Mouse (Mus musculus): ENCODE measurements around the gene Gtf2a2. TPM values are rescaled to one million over a fixed set of nuclear protein-coding genes. Genes with fewer than 3 reads are reported as not detected.

The Gtf2a2 gene
- total RNA-seq (2014; fragmentation: Nextera tagmentation) (167 and 177 TPM in 2 replicates), total RNA-seq (2017) (127 and 209 TPM in 2 replicates)

DNA sequence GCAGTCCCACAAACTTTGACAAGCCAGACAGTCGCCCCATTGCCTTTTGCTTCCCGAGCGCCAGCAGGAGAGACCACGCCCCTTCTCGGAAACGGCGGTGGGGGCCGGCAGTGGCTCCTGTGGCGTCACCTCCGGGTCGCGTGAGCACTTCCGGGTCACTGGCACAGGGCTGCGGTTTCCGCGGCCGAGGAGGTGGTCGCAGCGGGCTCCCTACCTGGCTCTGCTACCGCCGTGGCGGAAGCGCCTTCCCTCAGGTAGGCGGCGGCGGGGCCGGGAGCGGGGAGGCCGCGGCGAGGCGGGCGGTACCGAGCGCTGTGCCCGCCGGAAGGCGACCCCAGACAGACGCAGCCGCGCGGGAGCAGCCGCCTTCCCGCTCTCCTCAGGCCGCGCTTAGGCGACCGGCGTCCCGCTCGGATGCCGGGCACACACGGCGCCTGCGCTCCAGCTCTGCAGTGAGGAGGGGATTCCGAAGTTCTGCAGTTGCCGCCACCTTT is at the start of gene Gtf2a2:
Gene Gtf2a2 (plus strand): TSS at position 143 of the 494 bp plus-strand sequence.
- ATAC-seq (replicated peaks; ENCODE audit: low FRiP score, low TSS enrichment, poor library complexity, severe bottlenecking): peak; percentile 91

DNA sequence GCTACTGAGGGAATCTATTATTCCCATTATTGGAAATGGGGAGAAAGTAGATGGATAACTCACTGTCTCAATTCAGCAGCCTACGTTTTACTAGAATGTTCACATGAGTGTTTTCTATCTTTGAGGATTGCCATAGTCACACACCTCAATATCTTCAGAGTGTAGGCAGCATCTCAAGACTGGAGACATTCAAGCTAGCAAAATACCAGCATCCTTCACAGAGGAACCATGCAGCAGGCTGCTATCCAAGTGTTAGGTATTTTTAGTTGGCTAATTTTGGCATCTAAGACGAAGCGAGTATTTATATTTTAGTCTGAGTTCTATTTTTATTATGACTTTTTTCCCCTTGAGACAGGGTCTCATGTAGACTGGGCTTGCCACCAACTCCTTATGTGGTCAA is 48.0 kb upstream of the Gtf2a2 start:
- ATAC-seq (replicated peaks; ENCODE audit: low FRiP score, low TSS enrichment, poor library complexity, severe bottlenecking): no peak

- ATAC-seq (replicated peaks; ENCODE audit: low FRiP score, low TSS enrichment, poor library complexity, severe bottlenecking): no peak
Measured at GRCm38 (mm10) chr9:69985526-69985925, 26.8 kb upstream of the Gtf2a2 start.

- no peak for ATAC-seq (replicated peaks; ENCODE audit: low FRiP score, low TSS enrichment, poor library complexity, severe bottlenecking)
Measured at GRCm38 (mm10) chr9:69986063-69986462, 26.3 kb upstream of the Gtf2a2 start.

- no peak for ATAC-seq (replicated peaks; ENCODE audit: low FRiP score, low TSS enrichment, poor library complexity, severe bottlenecking)
Measured at GRCm38 (mm10) chr9:69986571-69986970, 25.8 kb upstream of the Gtf2a2 start.

- ATAC-seq (replicated peaks; ENCODE audit: low FRiP score, low TSS enrichment, poor library complexity, severe bottlenecking): no peak
Measured at GRCm38 (mm10) chr9:69987579-69987978, 24.8 kb upstream of the Gtf2a2 start.

GRCm38 (mm10) chr9:69988706-69989302 is 23.5 kb upstream of the Gtf2a2 start:
- no peak for ATAC-seq (replicated peaks; ENCODE audit: low FRiP score, low TSS enrichment, poor library complexity, severe bottlenecking)

DNA sequence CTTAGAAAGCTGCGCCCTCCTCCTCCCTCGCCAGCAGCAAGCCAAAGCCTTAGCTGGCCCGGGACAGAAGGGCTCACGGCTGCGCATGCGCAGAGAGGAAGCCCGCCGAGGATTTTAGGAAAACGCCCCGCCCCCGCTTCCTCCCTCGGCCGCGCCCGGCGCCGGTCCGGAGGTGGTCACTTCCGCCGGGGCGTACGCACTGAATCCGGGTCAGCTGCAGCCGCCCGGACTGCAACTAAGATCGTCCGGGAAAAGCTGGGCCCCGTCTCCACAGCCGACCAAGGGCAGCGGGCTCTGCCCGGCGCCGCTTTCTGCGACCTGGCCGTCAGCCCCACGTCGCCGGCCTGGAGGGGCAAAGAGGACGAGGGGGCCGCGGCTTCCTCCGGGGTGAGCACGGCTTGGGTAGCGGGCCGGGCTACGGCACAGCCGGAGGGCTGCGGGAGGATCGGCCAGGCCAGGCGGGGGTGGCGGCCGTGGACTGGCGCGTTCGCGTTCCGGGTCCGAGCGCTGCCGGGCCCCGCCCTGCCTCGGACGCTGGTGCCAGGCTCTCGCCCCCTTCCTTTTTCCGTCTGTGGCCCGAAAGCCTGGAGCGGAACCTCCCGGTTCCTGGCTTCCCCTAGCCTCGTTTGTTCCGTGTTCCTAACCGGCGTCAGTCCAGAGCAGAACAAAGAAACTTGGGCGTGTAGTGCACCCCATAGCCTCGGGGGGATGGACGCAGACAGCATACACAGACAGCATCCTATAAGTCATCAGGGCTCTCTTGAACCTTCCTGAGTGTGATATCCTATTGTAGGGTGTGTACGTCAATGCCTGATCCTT is 22.8 kb upstream of the Gtf2a2 start, which contains the start of gene Bnip2:
Gene Bnip2 (plus strand): TSS at position 164 of the 819 bp plus-strand sequence.
- peak; percentile 76 for ATAC-seq (replicated peaks; ENCODE audit: low FRiP score, low TSS enrichment, poor library complexity, severe bottlenecking)

- ATAC-seq (replicated peaks; ENCODE audit: low FRiP score, low TSS enrichment, poor library complexity, severe bottlenecking): 0 out of 2 replicates have a peak, but pooled peaks have one; percentile 38
Measured at GRCm38 (mm10) chr9:69990346-69990745, 22.0 kb upstream of the Gtf2a2 start.

DNA sequence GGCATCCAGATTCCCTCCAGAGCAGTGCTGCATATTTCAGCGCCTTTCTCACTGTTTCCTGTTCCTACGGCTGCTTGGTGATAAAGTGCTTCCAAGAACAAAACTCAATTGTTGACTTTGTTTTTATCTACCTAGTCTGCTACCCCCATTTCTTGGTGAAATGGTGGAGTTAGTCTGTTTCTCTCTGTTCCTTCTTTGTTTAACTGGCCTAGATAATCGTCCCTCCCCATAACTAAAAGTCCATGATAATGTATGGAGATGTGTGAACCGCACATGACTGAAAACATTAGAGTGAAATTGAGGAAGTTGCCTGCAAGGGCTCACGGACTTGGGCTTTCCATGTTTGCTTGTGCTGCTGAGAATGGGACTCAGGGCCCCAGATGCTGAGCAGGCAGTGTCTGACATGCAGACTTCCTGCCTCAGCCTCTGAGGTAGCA is 19.5 kb upstream of the Gtf2a2 start:
- ATAC-seq (replicated peaks; ENCODE audit: low FRiP score, low TSS enrichment, poor library complexity, severe bottlenecking): 0 out of 2 replicates have a peak, but pooled peaks have one; percentile 10

GRCm38 (mm10) chr9:69993479-69993878 is 18.9 kb upstream of the Gtf2a2 start:
- ATAC-seq (replicated peaks; ENCODE audit: low FRiP score, low TSS enrichment, poor library complexity, severe bottlenecking): no peak

GRCm38 (mm10) chr9:69994547-69994946 is 17.8 kb upstream of the Gtf2a2 start:
- no peak for ATAC-seq (replicated peaks; ENCODE audit: low FRiP score, low TSS enrichment, poor library complexity, severe bottlenecking)

DNA sequence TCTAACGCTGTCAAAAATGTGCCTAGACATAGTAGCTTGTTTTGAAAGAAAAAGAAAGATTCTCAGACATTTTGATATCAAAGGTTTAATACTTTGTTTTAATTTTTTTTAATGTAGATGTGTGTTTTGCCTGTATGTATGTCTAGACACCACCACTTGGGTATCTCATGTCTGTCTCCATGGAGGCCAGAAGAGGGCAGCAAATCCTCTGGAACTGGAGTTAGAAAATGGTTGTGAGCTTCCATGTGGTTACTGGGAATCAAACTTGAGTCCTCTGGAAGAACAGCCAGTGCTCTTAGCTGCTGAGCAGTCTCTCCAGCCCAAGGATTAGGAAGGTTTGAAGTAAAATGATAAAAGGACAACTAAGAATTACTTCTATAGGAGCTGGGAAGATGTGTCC is 13.0 kb upstream of the Gtf2a2 start:
- no peak for ATAC-seq (replicated peaks; ENCODE audit: low FRiP score, low TSS enrichment, poor library complexity, severe bottlenecking)

DNA sequence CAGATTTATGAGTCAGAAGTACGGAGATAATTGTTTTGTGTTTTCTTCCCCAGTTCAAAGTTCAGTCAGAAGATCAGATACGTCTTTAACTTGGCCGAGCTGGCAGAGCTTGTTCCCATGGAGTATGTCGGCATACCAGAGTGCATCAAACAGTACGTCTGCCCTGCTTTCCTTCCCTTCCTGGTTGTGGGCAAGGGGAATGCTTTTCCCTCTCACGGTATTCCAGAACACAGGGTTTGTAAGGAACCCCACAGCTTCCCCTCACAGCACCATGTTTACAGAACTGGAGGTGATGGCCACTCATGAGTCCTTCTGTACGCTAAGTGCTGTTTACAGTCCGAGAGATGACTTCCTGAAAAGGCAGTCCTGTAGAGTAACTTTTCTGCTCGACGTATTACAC is 8.8 kb upstream of the Gtf2a2 start:
- no peak for ATAC-seq (replicated peaks; ENCODE audit: low FRiP score, low TSS enrichment, poor library complexity, severe bottlenecking)

- no peak for ATAC-seq (replicated peaks; ENCODE audit: low FRiP score, low TSS enrichment, poor library complexity, severe bottlenecking)
Measured at GRCm38 (mm10) chr9:70006984-70007383, 5.4 kb upstream of the Gtf2a2 start.

- no peak for ATAC-seq (replicated peaks; ENCODE audit: low FRiP score, low TSS enrichment, poor library complexity, severe bottlenecking)
Measured at GRCm38 (mm10) chr9:70007506-70008248, 4.7 kb upstream of the Gtf2a2 start.

DNA sequence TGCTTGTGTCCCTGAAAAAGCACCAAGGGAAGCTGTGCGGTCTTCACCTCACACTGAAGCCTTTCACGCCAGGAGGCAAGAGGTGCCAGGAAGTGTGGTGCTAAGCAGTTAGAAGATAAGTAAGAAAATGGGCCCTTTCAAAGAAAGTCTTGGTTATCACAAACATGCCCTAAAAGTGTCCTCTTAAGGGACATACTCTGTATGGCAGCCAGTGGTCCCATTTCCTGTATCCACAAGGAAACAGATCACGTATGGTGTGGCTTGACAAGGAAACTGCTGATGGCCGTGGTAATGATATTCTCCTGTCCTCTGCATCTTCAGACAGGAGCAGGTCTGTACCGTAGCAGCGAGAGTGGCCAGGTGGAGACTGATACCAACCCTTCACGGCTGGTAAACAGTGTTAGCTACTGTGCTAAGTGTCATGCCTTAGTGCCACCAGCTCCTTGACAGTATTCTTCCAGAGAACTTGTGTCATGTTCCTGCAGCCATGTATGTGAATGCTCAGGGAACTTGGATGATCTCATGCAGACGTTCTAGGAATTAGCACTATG is 2.5 kb upstream of the Gtf2a2 start:
- ATAC-seq (replicated peaks; ENCODE audit: low FRiP score, low TSS enrichment, poor library complexity, severe bottlenecking): peak; percentile 64

GRCm38 (mm10) chr9:70010781-70011473 is 1.4 kb upstream of the Gtf2a2 start:
- ATAC-seq (replicated peaks; ENCODE audit: low FRiP score, low TSS enrichment, poor library complexity, severe bottlenecking): no peak

Measured in megakaryocyte-erythroid progenitor cell, adult 5-6 weeks (primary cell).